Mouse (Mus musculus) E14TG2a.4 (cell line): ENCODE measurements around the gene Ccdc13.

ENCODE experiments used
- CTCF ChIP-seq: conservative IDR thresholded peaks from 2 replicates; pipeline ENCODE4 v1.5.1; 2014; ENCODE audit warnings: low read length
- POU5F1 ChIP-seq: IDR thresholded peaks from 2 replicates; pipeline ENCODE4 v1.6.1; 2014; ENCODE audit warnings: low read length, borderline replicate concordance

DNA sequence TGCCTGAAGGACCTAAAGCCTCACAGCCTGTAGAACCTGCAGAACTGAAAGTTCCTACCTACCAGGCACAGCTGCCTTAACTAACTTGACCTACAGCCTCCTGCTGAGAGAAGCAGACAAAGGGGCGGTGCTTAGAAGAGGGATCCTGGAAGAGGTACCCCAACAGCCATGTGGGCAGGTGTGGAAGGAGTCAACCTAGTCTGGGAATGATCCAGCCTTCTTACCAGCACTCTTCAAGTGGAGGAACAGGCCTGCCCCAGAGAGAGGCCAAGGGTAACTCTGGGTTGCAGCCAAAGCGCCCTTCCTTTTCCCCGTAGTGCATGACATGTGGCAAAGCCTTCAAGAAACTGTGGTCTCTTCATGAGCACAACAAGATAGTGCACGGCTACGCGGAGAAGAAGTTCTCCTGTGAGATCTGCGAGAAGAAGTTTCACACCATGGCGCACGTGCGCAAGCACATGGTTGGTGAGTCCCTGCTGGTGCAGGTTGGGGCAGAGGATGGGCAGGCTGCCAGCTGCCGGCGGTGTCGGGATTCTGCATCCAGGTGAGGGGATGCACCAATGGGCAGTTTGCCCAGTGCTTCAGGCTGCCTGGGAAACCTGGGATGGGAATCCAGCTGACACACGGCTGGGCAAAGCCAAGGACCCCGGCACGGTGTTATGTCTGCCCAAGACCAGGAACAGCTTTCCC is 74.0 kb downstream of the Ccdc13 start:
- TF ChIP-seq CTCF (no peak), POU5F1 (no peak)
